Mouse (Mus musculus): ENCODE data around the gene Tnfrsf1a. TPM values are rescaled to one million over a fixed set of nuclear protein-coding genes. Genes with fewer than 3 reads are reported as not detected.

The Tnfrsf1a gene
- total RNA-seq, 2 experiments from 2014 or later, result 11.2 to 12.0 TPM

DNA sequence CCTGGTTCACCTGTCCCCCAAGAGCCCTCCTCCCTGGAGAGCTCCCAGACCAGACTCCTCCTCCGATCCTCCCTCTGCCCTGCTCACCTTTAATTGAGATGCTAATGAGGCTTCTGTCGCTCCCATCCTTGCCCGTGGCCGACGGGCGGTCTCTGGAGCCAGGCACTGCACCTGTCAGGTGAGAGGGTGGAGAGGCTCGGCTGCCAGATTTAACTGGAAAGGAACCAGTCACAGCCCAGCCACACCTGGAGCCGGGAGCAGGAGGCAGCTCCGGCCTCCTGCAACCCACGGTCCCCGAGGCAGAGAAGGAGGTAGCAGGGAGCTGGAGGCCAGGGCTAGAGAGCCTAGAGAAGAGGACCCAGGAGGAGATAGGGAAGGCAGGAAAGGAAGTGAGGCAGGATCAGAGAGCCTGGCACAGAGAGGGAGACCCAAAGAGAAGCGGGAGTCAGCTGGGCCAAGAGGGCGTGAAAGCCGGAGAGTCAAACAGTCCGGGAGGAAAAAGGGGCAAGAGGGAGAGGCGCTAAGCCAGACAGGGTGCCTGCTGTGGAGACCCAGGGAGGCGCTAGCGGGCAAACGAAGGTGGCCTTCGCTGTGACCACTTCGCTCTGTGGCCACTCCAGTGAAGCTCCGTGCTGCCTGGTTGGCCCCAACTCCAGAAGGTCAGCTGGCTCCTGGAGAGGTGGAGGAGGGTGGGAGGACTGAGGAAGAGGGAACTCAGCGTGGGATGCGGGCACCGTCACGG is 27.9 kb upstream of the Tnfrsf1a start:
- DNase-seq, result no peak
- intact Hi-C loops (cut with DNase I), result no loop called here

DNA sequence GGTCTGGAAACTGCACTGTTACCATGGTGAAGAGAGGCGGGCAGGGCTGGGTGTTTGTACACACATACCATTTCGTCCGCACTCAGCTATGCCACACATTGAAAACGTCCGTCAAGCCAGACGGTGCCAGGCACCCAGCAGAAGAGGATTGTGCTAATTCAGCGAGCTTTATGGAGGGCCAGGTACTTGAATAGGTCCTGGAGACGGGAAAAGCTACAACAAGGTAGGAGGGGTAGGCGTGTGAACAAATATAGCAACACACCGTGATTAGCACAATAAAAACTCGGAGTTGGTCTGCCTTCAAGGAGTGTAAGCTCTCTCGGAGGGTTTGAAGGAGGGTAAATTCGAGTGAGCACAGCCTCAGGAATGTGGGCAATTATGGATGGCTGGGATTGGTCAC is 26.4 kb upstream of the Tnfrsf1a start:
- intact Hi-C loops (cut with DNase I), result no loop called here
- DNase-seq, result no peak

DNA sequence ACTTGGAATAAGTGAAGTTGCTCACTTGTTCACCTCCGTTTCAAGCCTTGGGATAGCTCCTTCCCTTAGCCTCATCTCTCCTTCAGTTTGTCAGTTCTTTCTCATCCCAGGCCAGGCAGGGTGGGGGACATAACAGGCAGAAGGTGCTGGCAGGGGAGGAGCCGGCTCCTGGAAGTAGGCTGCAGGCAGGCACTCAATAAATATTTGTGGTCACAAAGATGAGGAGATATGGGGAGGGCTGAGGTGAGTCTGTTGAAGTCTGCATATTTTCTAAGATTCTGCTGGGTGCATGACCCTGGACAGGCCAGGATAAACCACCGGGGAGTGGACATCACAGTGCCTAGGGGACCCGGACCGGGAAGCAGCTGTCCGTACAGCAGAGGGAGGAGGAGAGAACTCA is 25.6 kb upstream of the Tnfrsf1a start:
- DNase-seq, result no peak
- intact Hi-C loops (cut with DNase I), result no loop called here

- DNase-seq, result no peak
- intact Hi-C loops (cut with DNase I), result no loop called here
These were observed 23.8 kb upstream of the Tnfrsf1a start for GRCm38 (mm10) chr6:125325337-125325736.

- intact Hi-C loops (cut with DNase I), result no loop called here
- DNase-seq, result no peak
These were observed 20.9 kb upstream of the Tnfrsf1a start for GRCm38 (mm10) chr6:125328243-125328642.

GRCm38 (mm10) chr6:125330626-125331326 is 18.4 kb upstream of the Tnfrsf1a start:
- peak; percentile 71 for DNase-seq
- intact Hi-C loops (cut with DNase I), result no loop called here

GRCm38 (mm10) chr6:125333112-125333899 is 15.9 kb upstream of the Tnfrsf1a start:
- intact Hi-C loops (cut with DNase I), result no loop called here
- no peak for DNase-seq

DNA sequence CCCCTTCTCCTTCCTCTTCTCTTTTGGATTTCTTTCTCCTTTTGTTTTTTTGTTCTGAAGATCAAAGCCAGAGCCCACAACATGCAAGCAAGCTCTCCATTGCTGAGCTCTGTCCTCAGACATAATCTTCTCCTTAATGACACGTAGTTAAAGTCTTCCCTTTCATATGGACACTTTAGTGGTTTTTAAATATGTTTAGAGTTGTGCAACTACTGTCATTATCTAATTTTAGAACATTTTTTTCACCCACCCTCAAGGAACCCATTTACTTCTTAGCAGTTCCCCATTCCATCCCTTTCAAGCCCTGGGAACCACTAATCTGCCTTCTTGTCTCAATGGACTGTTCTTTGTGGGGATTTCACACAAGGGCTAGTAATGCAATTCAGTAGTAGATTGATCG is 14.8 kb upstream of the Tnfrsf1a start:
- intact Hi-C loops (cut with DNase I), result no loop called here
- DNase-seq, result no peak

GRCm38 (mm10) chr6:125338791-125339660 is 10.1 kb upstream of the Tnfrsf1a start:
- no peak for DNase-seq
- intact Hi-C loops (cut with DNase I), result no loop called here

- intact Hi-C loops (cut with DNase I), result no loop called here
- DNase-seq, result no peak
These were observed 8.9 kb upstream of the Tnfrsf1a start for GRCm38 (mm10) chr6:125340244-125340643.

DNA sequence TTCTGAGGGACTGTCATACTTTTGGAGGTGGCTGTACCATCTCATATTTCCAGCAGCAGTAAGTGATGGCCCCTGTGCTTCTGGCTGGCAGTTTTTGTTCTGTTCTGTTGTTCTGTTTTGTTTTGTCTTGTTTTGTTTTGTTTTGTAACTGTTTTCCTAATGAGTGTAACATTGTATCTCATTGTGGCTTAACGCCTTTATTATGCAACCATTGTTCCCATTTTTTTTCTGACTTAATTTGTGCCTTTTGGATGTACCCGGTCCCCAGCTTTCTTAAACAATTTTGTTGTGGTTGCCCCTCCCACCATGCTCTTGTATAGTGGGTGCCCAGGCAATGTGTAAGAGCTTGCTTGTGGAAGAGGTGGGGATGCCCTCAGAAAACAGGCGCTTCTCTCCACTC is 7.0 kb upstream of the Tnfrsf1a start:
- intact Hi-C loops (cut with DNase I), result no loop called here
- DNase-seq, result no peak

- intact Hi-C loops (cut with DNase I), result no loop called here
- no peak for DNase-seq
These were observed 5.1 kb upstream of the Tnfrsf1a start for GRCm38 (mm10) chr6:125344084-125344483.

DNA sequence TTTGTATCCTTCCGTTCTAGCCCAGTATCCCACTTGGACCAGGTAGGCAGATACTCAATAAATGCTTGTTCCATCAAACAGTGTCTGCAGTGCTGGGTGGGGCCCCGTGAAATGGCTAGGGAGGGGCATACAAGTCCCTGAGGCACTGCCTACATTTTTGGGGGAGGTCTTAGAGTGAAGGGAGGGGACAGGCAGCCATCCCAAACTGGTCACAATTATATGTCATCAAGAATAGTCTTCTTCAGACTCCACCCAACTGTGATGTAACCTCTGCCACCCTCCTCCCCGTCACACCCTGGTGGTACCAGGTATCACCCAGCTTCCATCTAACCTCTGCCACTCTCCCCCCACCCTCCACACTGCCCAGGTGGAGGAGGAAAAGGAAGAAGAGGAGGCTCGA is 4.3 kb upstream of the Tnfrsf1a start:
- no peak for DNase-seq
- intact Hi-C loops (cut with DNase I), result no loop called here

DNA sequence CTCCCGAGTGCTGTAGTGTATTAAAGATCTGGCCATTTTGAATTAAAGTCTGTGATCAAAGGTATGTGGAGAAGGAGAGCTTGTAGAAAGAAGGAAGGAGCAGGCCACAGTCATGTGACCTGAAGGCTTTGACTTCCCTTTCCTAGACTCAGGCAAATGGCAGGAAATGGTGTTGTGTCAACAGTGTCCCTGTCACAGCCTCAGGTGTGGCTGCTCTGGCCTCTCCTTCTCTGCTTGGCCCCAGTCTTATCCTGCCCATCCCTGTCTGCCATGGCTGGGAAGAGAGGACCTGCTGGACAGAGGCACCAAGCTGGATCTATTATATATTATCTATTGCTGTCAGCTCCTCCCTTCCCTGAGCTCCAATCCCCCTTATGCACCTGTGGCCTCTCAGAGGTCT is 3.5 kb upstream of the Tnfrsf1a start:
- DNase-seq, result no peak
- intact Hi-C loops (cut with DNase I), result no loop called here

DNA sequence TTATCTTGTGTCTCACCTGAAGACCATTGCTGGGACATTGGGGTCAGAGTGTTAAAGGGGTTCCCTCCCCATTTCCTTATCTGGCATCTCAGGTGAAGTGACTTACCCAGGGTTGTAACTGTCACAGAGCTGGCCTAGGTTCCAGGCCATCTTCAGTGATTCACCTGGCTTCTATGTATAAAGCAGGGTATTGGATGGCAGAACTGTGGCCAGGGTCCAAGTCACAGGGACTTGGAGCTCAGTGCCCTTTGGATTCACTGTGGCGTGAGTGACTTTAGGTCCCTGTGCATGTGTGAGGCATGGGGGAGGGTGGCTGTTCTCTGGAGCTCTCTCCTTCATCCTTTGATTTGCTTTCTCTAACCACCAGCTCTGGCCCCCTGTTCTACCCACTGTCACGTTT is 3.1 kb upstream of the Tnfrsf1a start:
- intact Hi-C loops (cut with DNase I), result no loop called here
- DNase-seq, result no peak

GRCm38 (mm10) chr6:125349575-125350230 is 541 bp downstream of the Tnfrsf1a start:
- peak; percentile 32 for DNase-seq
- intact Hi-C loops (cut with DNase I), result no loop called here

DNA sequence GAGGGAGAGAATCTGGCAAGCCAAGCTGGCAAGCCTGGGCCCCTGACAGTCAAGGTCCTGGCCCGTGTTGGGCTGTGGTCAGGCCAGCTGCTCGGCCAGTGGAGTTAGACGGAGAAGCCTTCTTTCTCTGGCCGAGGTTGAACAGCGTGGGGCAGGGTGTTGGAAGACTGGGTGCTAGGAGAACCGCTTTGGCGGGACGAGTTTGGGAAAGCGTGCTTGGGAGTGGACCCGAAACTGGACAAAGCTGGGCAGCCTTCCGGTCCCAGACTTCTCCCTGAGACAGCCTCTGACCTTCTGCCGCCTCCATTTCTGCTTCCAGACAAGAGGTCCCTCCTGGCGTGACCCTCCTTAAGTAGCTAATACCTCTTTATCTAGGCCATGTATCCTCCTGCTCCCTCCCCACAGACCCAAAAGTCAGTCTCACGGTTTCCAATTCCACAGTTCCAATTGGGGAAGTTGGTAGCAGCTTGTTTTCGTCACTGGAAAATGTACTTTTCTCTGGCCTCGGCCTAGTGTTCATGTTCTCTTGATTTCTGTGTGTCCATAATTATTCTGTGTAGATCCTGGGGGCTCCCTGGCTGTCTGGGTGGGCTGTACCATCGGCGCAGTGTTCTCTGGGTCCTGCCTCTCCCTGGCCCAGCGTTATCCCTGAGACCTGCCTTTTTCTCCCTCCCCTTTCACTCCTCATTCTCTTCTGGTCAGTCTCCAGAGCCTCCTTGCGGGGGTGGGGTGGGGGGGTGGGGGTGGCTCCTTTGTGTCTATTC is 1.3 kb downstream of the Tnfrsf1a start:
- intact Hi-C loops (cut with DNase I), result no loop called here
- DNase-seq, result no peak

GRCm38 (mm10) chr6:125350995-125351324 is 1.8 kb downstream of the Tnfrsf1a start:
- intact Hi-C loops (cut with DNase I), result no loop called here
- DNase-seq, result no peak

- intact Hi-C loops (cut with DNase I), result no loop called here
These were observed 2.3 kb downstream of the Tnfrsf1a start for GRCm38 (mm10) chr6:125351368-125352045.

More at GRCm38 (mm10) chr6:125351368-125352045, 2.3 kb downstream of the Tnfrsf1a start:
- no peak for DNase-seq

Data from left cerebral cortex, postnatal 4 days (tissue).